Mouse (Mus musculus) brain, embryonic 18.5 days (tissue): ENCODE results near the gene Rpgr.
A peak's percentile ranks its signal among the peaks of the same experiment; 100 is the strongest.

Experiments used
- DNase-seq: peaks from one replicate; pipeline ENCODE4 v3.0.0-alpha.2; 2012; ENCODE audit warnings: low read depth, low spot score

The Rpgr gene

DNA sequence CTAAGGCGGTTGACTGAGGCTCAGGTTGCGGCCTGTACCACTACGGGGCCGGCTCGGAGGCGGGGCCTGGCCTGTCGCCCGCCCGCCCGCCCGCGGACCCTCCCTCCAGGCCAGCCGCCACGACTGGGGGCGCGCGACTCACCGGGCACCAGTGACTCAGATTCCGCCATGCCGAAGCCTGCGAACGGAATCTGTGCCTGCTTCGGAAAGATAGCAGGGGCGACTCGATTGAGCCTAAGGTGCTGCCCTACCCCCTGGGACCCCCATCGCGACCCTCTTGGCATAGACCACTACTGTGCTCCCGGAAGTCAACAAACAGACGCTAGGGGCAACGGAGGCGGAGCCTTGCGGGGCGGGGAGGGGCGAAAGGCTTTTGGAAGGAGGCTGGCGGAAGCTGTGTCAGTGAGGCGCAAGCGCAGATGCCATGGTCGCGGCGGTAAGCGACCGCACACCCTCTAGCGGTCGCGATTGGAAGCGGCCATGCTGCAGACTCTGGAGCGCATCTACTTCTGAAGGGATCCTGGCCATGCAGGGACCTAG, at the start of gene Rpgr:
Gene Rpgr (minus strand): TSS at position 511 of the 540 bp plus-strand sequence.
- DNase-seq: peak; percentile 78

DNA sequence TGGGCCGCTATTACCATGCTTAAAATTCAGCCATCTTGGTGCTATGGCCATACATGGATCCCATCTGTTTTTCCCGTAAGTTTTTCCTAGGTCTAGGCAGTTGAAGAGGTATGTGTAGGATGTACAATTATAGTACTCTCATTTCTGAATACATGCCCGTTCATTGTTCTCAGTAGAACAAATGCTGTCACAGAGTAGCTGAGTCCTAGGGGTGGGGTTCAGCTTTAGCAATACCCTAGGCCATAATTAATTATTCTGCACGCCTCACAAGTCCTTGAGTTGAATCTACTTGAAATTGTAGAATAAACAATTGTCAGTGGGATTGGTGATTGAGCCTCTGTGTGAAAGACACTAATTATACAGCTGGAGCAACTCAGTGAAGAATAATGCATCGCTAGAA, 41.5 kb upstream of the Rpgr start:
- no peak for DNase-seq

- no peak for DNase-seq
Observed at GRCm38 (mm10) chrX:10257774-10258173, 41.1 kb upstream of the Rpgr start.

DNA sequence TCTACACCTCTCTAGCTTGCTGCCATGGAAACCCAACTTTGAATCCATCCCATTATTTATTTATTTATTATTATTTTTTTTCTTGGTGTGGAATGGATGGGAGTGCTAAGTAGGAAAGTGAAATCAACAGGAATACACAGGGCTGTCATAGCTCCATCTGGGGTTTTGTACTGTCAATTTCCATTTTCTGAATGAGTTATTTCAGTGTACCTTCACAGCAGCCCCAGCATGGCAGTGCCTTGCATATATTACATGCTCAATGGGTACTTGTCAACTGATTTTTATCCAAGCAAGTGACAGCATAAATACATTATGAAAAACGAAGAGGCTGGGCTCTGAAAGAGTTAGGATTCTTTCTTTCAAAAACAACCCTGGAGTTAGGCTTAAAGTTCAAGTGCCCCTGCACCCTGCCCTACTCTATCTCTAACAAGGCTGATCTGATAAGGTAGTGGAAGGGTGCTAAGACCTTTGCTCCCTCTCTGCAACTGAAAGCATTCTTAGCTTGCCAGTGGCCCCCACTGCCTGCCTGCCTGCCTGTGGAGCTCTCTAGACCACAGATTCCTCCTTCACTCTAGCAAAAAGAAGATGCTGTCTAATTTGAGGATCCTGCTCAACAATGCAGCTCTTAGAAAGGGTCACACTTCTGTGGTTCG, 35.3 kb upstream of the Rpgr start, which contains the start of gene Otc:
Gene Otc (plus strand): TSS at position 454 of the 653 bp plus-strand sequence.
- no peak for DNase-seq

- DNase-seq: no peak
Observed at GRCm38 (mm10) chrX:10251357-10251756, 34.6 kb upstream of the Rpgr start.

DNA sequence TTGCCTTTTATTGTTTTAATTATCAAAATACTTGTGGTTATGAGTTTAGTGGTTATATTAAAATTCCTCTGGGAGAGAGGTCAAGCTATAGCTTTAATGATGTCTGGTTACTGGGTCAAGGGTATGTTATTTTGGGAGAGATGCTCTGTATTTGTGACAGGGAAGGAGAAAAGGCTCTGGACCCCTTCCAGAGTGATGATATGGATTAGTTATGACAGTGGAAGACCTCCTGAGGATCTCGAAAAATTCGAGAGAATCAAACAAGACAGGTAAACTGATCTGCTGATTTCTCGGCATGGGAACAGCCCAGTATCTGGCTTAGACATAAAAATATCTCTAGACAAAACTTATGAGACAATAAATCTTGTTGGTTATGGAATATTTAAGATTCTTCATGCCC, 27.2 kb upstream of the Rpgr start:
- no peak for DNase-seq

GRCm38 (mm10) chrX:10239515-10239914, 22.8 kb upstream of the Rpgr start:
- DNase-seq: no peak

- no peak for DNase-seq
Observed at GRCm38 (mm10) chrX:10234617-10235016, 17.9 kb upstream of the Rpgr start.

- DNase-seq: no peak
Observed at GRCm38 (mm10) chrX:10233051-10233450, 16.3 kb upstream of the Rpgr start.

- DNase-seq: no peak
Observed at GRCm38 (mm10) chrX:10219281-10219680, 2.6 kb upstream of the Rpgr start.

- peak; percentile 56 for DNase-seq
Observed at GRCm38 (mm10) chrX:10215972-10216371, 748 bp downstream of the Rpgr start.

DNA sequence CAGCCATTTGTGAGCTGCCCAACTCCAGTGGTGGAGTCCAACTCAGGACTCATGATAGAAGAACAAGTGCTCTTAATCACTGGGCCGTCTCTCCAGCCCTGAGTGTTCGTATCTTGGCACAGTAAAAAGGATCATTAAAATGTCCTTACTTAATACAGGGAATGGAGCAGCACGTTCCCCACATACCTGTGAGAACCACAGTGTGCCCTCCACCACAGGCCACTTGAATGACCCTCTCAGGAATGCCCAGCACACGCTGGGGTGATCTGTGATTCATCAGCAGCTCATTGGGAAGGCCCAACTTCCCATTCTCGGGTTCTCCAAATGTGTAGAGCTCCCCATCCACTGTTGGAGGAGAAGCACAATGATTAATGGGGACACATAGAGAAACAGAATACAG, 10.8 kb downstream of the Rpgr start:
- DNase-seq: no peak

DNA sequence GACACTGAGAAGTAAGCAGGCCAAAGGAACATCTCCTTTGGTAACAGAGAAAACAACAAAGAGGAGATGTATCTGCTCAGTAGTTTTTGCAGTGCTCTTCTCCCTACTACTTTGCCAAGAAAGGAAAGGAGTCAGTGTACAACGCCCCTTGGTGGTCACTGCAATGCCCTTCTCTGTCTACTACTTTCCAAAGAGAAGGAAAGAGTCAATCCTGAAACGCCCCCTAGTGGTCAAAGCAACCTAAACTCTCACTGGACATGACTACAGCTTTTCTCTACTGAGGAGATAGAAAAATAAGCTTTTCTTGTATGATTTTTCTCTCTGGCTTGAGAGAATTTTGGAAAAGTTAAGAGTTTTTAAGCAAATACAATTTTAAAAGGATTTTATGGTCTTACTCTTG, 15.4 kb downstream of the Rpgr start:
- no peak for DNase-seq

GRCm38 (mm10) chrX:10152390-10152789, 64.3 kb downstream of the Rpgr start:
- no peak for DNase-seq

DNA sequence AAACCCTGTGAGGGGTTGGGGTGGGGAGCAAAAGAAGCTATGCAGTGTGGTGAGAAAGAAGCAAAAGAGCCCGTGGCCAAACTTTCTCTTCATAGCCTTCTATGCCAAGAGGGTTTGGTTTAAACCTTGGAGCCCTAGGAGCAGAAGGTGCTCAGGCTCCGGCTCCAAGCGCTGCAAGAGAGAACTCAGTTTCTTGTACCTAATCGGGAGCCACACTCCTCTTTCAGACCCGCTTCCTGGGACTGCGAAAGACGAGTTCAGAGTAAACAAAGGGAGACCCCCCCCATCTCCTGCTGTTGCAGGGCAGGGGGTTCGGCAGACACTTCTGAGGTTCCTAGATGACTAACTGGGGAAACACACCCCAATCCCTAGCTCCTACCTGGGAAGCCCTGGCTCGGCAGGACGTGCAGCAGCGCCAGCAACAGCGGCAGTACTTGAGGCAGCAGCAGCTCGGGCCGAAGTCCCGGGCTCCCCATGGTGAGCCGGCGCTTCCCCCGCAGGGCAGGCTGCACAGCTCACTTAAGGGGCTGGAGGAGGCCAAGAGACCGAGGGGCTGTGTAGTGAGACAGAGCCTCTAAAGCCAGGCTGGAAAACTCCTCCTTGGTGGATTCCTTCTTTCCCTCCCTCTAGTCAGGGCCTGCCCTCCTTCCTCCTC, 99.5 kb downstream of the Rpgr start, which contains the start of gene Srpx:
Gene Srpx (minus strand): TSS at position 645 of the 655 bp plus-strand sequence.
- no peak for DNase-seq

- DNase-seq: no peak
Observed at GRCm38 (mm10) chrX:10115780-10116179, 100.9 kb downstream of the Rpgr start.

GRCm38 (mm10) chrX:10110736-10111135, 106.0 kb downstream of the Rpgr start:
- DNase-seq: no peak

DNA sequence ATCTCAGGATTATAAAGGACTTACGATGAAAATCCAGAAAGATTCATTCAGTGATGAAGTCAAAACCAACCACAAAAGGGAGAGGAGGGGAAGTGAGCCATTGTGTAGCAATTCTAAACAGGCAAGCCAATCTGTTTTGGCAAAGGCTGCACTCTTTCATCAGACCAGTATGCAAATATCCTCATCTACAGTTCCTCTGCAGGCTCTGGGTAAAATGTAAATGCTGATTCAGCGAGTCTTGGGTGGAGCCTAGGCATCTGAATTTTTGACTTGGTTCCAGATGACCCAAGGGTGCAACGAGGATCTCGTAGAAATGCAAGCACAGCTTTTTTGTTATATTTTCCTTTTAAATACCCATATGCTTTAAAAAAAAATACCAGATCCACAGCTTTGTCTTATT, 108.2 kb downstream of the Rpgr start:
- no peak for DNase-seq

GRCm38 (mm10) chrX:10105475-10105874, 111.2 kb downstream of the Rpgr start:
- no peak for DNase-seq

DNA sequence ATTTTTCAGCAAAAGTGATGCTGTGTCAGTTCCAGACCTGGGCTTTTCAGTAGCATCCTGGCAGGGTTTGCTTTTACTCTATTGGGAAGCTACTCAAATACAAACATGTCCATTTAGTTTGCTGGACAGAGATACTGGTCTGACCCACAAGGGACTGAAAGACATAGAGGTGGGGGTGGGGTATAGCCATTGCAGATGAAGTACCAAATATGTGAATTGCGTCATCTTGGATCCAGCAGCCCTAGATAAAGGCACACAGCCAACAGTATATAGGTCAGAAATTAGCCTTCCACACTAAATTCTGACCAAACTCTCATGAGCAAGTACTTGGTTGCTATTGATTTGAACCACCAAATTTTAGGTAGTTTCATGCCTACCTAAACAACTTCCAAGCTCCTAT, 114.0 kb downstream of the Rpgr start:
- DNase-seq: no peak

- DNase-seq: no peak
Observed at GRCm38 (mm10) chrX:10095797-10096196, 120.9 kb downstream of the Rpgr start.

DNA sequence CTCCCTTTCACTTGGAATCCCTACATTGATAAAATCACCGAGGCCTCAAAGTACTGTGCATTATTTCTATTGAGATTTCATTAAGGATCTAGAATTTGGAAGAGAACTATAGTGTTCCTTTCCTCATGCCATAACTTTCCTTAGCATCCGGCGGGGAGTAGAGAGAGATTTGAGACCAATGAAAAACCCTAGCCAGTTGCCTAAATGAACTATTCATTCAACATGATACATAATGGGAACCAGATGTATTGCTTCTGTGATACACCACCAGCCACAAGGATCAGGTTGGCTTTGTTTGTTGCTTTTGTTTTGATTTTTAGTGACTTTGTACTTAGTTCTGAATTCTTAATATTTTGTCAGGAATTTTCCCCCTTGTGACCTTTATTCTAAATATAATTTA, 136.3 kb downstream of the Rpgr start:
- no peak for DNase-seq

GRCm38 (mm10) chrX:10079981-10080380, 136.7 kb downstream of the Rpgr start:
- no peak for DNase-seq
